Mouse (Mus musculus) frontal cortex, postnatal 25 days (tissue): Measurements from ENCODE around the gene Sobp.

ENCODE experiments used
- DNase-seq, 2 experiments: peaks; one replicate each; pipeline ENCODE4 v3.0.0; 2022; ENCODE audit warnings: low spot score in 2 of 2

Gene Sobp

GRCm38 (mm10) chr10:43035579-43035978, 138.8 kb downstream of the Sobp start:
- no peak for DNase-seq

GRCm38 (mm10) chr10:43034811-43035210, 139.5 kb downstream of the Sobp start:
- no peak for DNase-seq

GRCm38 (mm10) chr10:43033481-43034248, 140.7 kb downstream of the Sobp start:
- no peak for DNase-seq

- no peak for DNase-seq
Observed at GRCm38 (mm10) chr10:43027006-43027405, 147.3 kb downstream of the Sobp start.

GRCm38 (mm10) chr10:43023454-43024194, 150.7 kb downstream of the Sobp start:
- DNase-seq = no peak

GRCm38 (mm10) chr10:43022190-43022761, 152.1 kb downstream of the Sobp start:
- DNase-seq = no peak

- no peak for DNase-seq
Observed at GRCm38 (mm10) chr10:43021512-43022116, 152.7 kb downstream of the Sobp start.

- DNase-seq = no peak
Observed at GRCm38 (mm10) chr10:43021017-43021416, 153.3 kb downstream of the Sobp start.

GRCm38 (mm10) chr10:43014782-43015181, 159.5 kb downstream of the Sobp start:
- DNase-seq = no peak

GRCm38 (mm10) chr10:43014358-43014757, 160.0 kb downstream of the Sobp start:
- no peak for DNase-seq

GRCm38 (mm10) chr10:43008116-43008515, 166.2 kb downstream of the Sobp start:
- DNase-seq = no peak

GRCm38 (mm10) chr10:43006534-43006933, 167.8 kb downstream of the Sobp start:
- no peak for DNase-seq

- DNase-seq = no peak
Observed at GRCm38 (mm10) chr10:43005677-43006076, 168.7 kb downstream of the Sobp start.

GRCm38 (mm10) chr10:43005031-43005430, 169.3 kb downstream of the Sobp start:
- DNase-seq = no peak

GRCm38 (mm10) chr10:43004174-43004734, 170.1 kb downstream of the Sobp start:
- no peak for DNase-seq

- DNase-seq = no peak
Observed at GRCm38 (mm10) chr10:43003466-43003757, 170.9 kb downstream of the Sobp start.

GRCm38 (mm10) chr10:43002721-43003465, 171.4 kb downstream of the Sobp start:
- no peak for DNase-seq

- DNase-seq = no peak
Observed at GRCm38 (mm10) chr10:43002066-43002678, 172.2 kb downstream of the Sobp start.

GRCm38 (mm10) chr10:43001433-43001832, 172.9 kb downstream of the Sobp start:
- DNase-seq = no peak

- DNase-seq = no peak
Observed at GRCm38 (mm10) chr10:42999324-42999723, 175.0 kb downstream of the Sobp start.

- no peak for DNase-seq
Observed at GRCm38 (mm10) chr10:42997278-42997677, 177.1 kb downstream of the Sobp start.
